Mouse (Mus musculus): ENCODE results near the gene Lars2. TPM values are rescaled to one million over a fixed set of nuclear protein-coding genes. Genes with fewer than 3 reads are reported as not detected.
"Not testable (repeated sequence)": the region's sequence is repeated elsewhere in the genome, so short reads cannot be mapped to it uniquely, and the experiment has no call there.

The Lars2 gene
- polyA plus RNA-seq, 1 experiment = 617 TPM

DNA sequence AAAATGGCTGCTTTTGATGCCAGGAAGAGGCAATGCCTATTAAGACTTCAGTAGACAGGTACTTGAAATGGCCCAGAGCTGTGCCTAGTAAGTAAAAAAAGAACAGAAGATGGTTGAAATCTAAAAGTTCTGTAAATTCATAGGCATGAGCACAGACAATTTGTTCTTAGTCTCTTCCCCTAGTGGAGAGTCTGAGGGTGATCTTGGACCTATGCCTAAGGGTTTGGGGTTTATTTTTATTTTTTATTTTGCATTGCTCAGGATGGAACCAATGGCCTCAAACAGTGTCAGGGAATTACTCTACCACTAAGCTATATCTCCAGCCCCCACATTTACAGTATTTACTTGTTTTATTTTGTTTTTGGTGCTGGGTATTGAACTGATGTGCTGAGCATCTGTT is 909 bp downstream of the Lars2 start:
- no peak for DNase-seq (ENCODE audit: low read depth in 1 of 2, low spot score in 2 of 2)
- H3K27ac ChIP-seq (ENCODE audit: insufficient read depth, low read length) = no peak overlapping the region
- TF ChIP-seq POLR2A (IDR thresholded peaks at IDR 0.05; ENCODE audit: low read depth, low read length) (no peak), CTCF (IDR thresholded peaks at IDR 0.05; ENCODE audit: extremely low read depth, insufficient read depth, insufficient read length, insufficient replicate concordance) (no peak)
- no peaks in the 10 kb centered on the region for H3K4me1 ChIP-seq (ENCODE audit: control insufficient read depth, insufficient read depth, insufficient read length)
- H3K4me3 ChIP-seq (ENCODE audit: extremely low read depth, insufficient read depth, insufficient read length) = no peak overlapping the region
- no peaks in the 10 kb centered on the region for H3K27me3 ChIP-seq (ENCODE audit: control insufficient read depth, insufficient read depth, low read length)
- H3K36me3 ChIP-seq (ENCODE audit: control insufficient read depth, insufficient read depth, low read length) = peaks cover 3% of the 10 kb centered on the region

DNA sequence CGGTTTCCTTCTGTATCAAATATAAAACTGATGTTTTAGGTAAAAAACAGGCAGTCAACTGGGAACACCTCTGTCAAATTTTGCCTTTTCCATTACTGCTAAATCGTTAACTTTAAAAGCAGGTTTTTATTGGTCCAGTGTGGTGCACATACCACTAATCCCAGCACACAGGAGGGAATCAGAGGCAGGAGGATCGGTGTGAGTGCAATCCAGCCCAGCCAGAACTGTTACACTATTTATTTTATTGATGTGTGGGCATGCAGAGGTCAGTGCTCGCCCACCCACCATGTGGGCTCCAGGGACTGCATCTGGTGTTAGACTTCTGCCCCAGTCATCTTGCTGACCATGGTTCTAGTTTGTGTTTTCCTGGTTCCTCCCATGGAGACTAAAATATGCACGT is 15.7 kb downstream of the Lars2 start:
- no peak overlapping the region for H3K27ac ChIP-seq (ENCODE audit: insufficient read depth, low read length)
- H3K4me3 ChIP-seq (ENCODE audit: extremely low read depth, insufficient read depth, insufficient read length) = no peak overlapping the region
- no peaks in the 10 kb centered on the region for H3K4me1 ChIP-seq (ENCODE audit: control insufficient read depth, insufficient read depth, insufficient read length)
- TF ChIP-seq CTCF (IDR thresholded peaks at IDR 0.05; ENCODE audit: extremely low read depth, insufficient read depth, insufficient read length, insufficient replicate concordance) (no peak), POLR2A (IDR thresholded peaks at IDR 0.05; ENCODE audit: low read depth, low read length) (no peak)
- 93% methylated on average over 5 of the region's 5 CpGs for WGBS
- DNase-seq (ENCODE audit: low read depth in 1 of 2, low spot score in 2 of 2) = no peak
- peaks cover 2% of the 10 kb centered on the region; the same call in 1 of the 2 replicates for H3K36me3 ChIP-seq (ENCODE audit: control insufficient read depth, insufficient read depth, low read length)
- no peaks in the 10 kb centered on the region for H3K27me3 ChIP-seq (ENCODE audit: control insufficient read depth, insufficient read depth, low read length)

DNA sequence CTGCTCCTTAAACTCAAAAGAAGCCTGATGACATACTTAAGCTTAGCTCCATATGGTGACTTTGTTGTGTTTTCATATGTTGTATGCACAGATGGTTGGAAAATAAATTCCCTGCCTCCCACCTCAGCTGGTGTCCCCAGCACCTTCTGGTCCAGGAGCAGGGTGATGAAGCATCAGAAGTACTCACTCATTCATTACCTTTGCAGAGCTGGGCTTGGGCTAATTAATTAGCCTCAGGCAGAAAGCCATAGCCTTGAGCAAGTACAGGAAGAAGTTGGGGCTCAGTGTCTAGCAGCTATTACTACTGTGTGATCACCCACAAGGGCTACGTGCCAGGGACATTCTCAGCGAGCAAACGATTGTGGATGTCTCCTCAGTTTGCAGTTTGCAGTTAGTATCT is 18.0 kb downstream of the Lars2 start:
- Histone ChIP-seq H3K4me1 (ENCODE audit: control insufficient read depth, insufficient read depth, insufficient read length) (no peaks in the 10 kb centered on the region), H3K4me3 (ENCODE audit: extremely low read depth, insufficient read depth, insufficient read length) (no peak overlapping the region), H3K36me3 (ENCODE audit: control insufficient read depth, insufficient read depth, low read length) (no peaks in the 10 kb centered on the region), H3K27me3 (ENCODE audit: control insufficient read depth, insufficient read depth, low read length) (no peaks in the 10 kb centered on the region), H3K27ac (ENCODE audit: insufficient read depth, low read length) (no peak overlapping the region)
- 95% methylated on average over 3 of the region's 3 CpGs for whole genome bisulfite sequencing
- TF ChIP-seq CTCF (IDR thresholded peaks at IDR 0.05; ENCODE audit: extremely low read depth, insufficient read depth, insufficient read length, insufficient replicate concordance) (no peak), POLR2A (IDR thresholded peaks at IDR 0.05; ENCODE audit: low read depth, low read length) (no peak)
- DNase-seq (ENCODE audit: low read depth in 1 of 2, low spot score in 2 of 2) = no peak

DNA sequence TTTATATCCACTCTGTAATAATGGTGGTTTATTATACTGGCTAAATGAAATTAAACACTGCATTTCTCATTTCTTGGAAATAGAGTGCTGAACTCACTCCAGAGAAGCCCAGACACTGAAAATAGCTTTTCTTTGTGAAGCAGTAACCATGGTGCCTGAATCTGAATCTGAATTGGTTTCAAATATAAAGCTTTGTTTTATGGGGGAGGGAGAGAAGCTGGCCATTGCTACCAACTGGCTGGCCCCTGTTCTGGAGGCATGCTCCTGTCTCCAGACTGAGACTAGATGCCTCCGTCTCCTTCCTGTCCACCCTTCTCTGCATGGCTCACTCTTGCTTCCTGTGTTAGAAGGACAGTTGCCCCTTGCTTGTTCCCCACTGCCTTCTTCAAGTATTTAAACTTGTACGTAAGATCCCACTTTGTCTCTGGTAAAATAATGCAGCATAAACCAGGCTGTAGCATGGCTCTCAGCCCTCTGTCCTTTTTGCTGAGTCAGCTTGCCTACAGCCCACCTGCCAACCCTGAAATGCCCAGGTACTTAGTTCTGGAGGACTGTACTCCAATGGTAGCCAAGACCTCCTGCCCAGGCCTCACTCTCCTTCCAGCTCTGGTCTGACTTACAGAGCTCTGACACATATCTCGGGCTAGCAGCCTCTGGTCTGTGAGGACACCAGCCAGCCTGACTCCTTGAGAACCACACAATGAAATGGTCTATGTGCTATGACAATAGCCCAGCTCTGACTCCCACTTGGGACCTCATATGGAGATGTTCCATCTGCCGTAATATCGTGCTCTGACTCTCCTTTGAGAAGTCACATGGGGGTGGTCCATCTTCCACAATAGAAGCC is 18.8 kb downstream of the Lars2 start:
- H3K4me3 ChIP-seq (ENCODE audit: extremely low read depth, insufficient read depth, insufficient read length) = no peak overlapping the region
- TF ChIP-seq CTCF (IDR thresholded peaks at IDR 0.05; ENCODE audit: extremely low read depth, insufficient read depth, insufficient read length, insufficient replicate concordance) = no peak
- TF ChIP-seq POLR2A (IDR thresholded peaks at IDR 0.05; ENCODE audit: low read depth, low read length) = no peak
- DNase-seq (ENCODE audit: low read depth in 1 of 2, low spot score in 2 of 2) = no peak
- no peaks in the 10 kb centered on the region for H3K36me3 ChIP-seq (ENCODE audit: control insufficient read depth, insufficient read depth, low read length)
- 93% methylated on average over 5 of the region's 5 CpGs for WGBS
- no peaks in the 10 kb centered on the region for H3K4me1 ChIP-seq (ENCODE audit: control insufficient read depth, insufficient read depth, insufficient read length)
- H3K27ac ChIP-seq (ENCODE audit: insufficient read depth, low read length) = no peak overlapping the region
- no peaks in the 10 kb centered on the region for H3K27me3 ChIP-seq (ENCODE audit: control insufficient read depth, insufficient read depth, low read length)

DNA sequence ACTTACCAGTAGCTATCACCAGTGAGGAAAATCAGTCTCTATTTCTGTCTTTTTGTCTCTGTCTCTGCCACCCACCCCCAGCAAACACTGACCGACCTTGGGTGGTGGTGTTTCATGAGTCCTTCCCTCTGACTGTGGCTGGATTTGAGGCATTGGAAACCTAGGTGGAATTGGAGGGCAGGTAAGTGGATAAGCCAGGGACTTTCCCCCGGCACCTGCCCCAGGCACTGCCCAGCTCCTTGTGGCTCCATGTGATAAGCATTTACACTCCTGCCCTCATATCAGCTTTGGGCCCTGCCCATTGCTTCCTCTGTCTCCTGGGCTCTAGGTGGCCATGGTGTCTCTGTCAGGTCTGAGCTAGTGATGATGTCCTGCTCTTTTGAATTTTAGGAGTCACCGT is 19.6 kb downstream of the Lars2 start:
- Histone ChIP-seq H3K4me3 (ENCODE audit: extremely low read depth, insufficient read depth, insufficient read length) (no peak overlapping the region), H3K4me1 (ENCODE audit: control insufficient read depth, insufficient read depth, insufficient read length) (no peaks in the 10 kb centered on the region), H3K27ac (ENCODE audit: insufficient read depth, low read length) (no peak overlapping the region), H3K36me3 (ENCODE audit: control insufficient read depth, insufficient read depth, low read length) (no peaks in the 10 kb centered on the region), H3K27me3 (ENCODE audit: control insufficient read depth, insufficient read depth, low read length) (no peaks in the 10 kb centered on the region)
- WGBS = 86% methylated on average over 3 of the region's 3 CpGs
- no peak for TF ChIP-seq POLR2A (IDR thresholded peaks at IDR 0.05; ENCODE audit: low read depth, low read length)
- no peak for TF ChIP-seq CTCF (IDR thresholded peaks at IDR 0.05; ENCODE audit: extremely low read depth, insufficient read depth, insufficient read length, insufficient replicate concordance)
- DNase-seq (ENCODE audit: low read depth in 1 of 2, low spot score in 2 of 2) = no peak

DNA sequence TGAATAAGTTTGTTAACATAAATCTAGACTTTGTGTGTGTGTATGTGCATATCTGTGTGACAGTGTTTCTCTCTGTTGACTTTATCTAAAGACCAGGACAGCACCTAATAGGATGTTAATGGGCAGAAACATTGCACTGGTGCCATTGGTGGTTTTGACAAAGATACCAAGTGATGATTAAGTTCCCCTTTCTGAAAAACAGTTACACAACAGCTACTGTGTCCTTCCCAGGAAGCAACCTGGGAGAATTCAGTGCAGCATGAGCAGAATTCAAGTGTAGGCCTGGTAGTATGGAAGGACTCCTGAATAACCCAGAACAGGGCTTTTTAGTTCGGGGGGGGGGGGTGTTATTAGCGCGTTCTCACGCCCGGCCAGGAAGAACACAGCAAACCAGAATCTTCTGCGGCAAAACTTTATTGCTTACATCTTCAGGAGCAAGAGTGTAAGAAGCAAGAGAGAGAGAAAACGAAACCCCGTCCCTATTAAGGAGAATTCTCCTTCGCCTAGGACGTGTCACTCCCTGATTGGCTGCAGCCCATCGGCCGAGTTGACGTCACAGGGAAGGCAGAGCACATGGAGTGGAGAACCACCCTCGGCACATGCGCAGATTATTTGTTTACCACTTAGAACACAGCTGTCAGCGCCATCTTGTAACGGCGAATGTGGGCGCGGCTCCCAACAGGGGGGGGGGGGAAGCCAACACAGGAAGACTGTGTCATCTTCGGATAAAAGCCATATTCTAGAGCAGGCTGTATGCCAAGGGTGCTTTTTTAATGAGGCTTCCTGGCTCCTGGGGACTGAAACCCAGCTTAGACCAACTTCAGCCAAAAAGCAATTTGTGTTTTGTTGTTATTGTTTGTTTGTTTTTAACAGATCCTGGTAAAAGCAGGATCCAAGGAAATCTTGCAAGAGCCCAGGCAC is 21.6 kb downstream of the Lars2 start:
- H3K27ac ChIP-seq (ENCODE audit: insufficient read depth, low read length); H3K27me3 ChIP-seq (ENCODE audit: control insufficient read depth, insufficient read depth, low read length); H3K36me3 ChIP-seq (ENCODE audit: control insufficient read depth, insufficient read depth, low read length); DNase-seq (ENCODE audit: low read depth in 1 of 2, low spot score in 2 of 2); H3K4me1 ChIP-seq (ENCODE audit: control insufficient read depth, insufficient read depth, insufficient read length); H3K4me3 ChIP-seq (ENCODE audit: extremely low read depth, insufficient read depth, insufficient read length): not testable (repeated sequence)
- whole genome bisulfite sequencing = 97% methylated on average over 18 of the region's 21 CpGs

Data from spleen, adult 2 months (tissue).